Mouse (Mus musculus) lung, embryonic 14.5 days (tissue): Measurements from ENCODE around the gene Ppp1r13l. TPM values are rescaled to one million over a fixed set of nuclear protein-coding genes. Genes with fewer than 3 reads are reported as not detected.

Source experiments
- ATAC-seq: fragments of 200-750 bp; cut with Nextera tagmentation; 2 replicates; pipeline ENCODE4 v1.8.0; 2017; ENCODE audit warnings: mild to moderate bottlenecking, moderate TSS enrichment, moderate library complexity; ENCODE audit not compliant: insufficient read depth
- DNase-seq: peaks from one replicate; pipeline ENCODE4 v3.0.0-alpha.2; 2015
- H3K27ac ChIP-seq: fragments of 300-500 bp; sonication (generic); 2 replicates; pipeline ENCODE4 v1.5.1; 2014; ENCODE audit warnings: low read depth, mild to moderate bottlenecking, moderate library complexity
- H3K27me3 ChIP-seq: fragments of 300-500 bp; sonication (generic); 2 replicates; pipeline ENCODE4 v1.6.1; 2014; ENCODE audit warnings: low read length, control low read depth; ENCODE audit not compliant: insufficient read depth
- H3K36me3 ChIP-seq: fragments of 300-500 bp; sonication (generic); 2 replicates; pipeline ENCODE4 v1.6.1; 2014; ENCODE audit warnings: control low read depth; ENCODE audit not compliant: insufficient read depth
- H3K4me1 ChIP-seq: fragments of 300-500 bp; sonication (generic); 2 replicates; pipeline ENCODE4 v1.6.1; 2014; ENCODE audit warnings: antibody characterized with exemption, control low read depth; ENCODE audit not compliant: insufficient read depth
- H3K4me2 ChIP-seq: fragments of 300-500 bp; sonication (generic); 2 replicates; pipeline ENCODE4 v1.6.1; 2014; ENCODE audit warnings: mild to moderate bottlenecking
- H3K4me3 ChIP-seq: fragments of 300-500 bp; sonication (generic); 2 replicates; pipeline ENCODE4 v1.5.1; 2014; ENCODE audit warnings: low read depth, low read length
- H3K9ac ChIP-seq: fragments of 300-500 bp; sonication (generic); 2 replicates; pipeline ENCODE4 v1.6.1; 2014
- H3K9me3 ChIP-seq: fragments of 300-500 bp; sonication (generic); 2 replicates; pipeline ENCODE4 v1.6.1; 2016; ENCODE audit warnings: low read depth, low read length, control low read depth
- CTCF ChIP-seq: IDR thresholded peaks from 2 replicates; pipeline ENCODE4 v1.5.1; 2016; ENCODE audit warnings: antibody characterized with exemption, low read depth
- WGBS: fragments of 180-500 bp; shearing (Covaris S2); extraction: QIAGEN DNeasy Blood & Tissue Kit; methylation state at CpG from one replicate; pipeline ENCODE4 v1.1.7; 2014; 5-methylcytosine and 5-hydroxymethylcytosine counted together
- polyA plus RNA-seq: library from polyadenylated mRNA; unstranded; fragments of >200 nt; fragmentation: Nextera tagmentation; extraction: Ambion mirVana; gene quantifications from 2 replicates; pipeline ENCODE4 v1.2.1, GENCODE M21; 2014

Gene Ppp1r13l
- polyA plus RNA-seq, 1 experiment from 2014 or later: 5.4 TPM

- Histone ChIP-seq H3K27ac (no peak overlapping the region), H3K4me3 (no peak overlapping the region), H3K36me3 (no peaks in the 10 kb centered on the region), H3K9ac (no peak overlapping the region), H3K4me1 (no peaks in the 10 kb centered on the region; the same call in 1 of the 2 replicates), H3K27me3 (peaks cover 8% of the 10 kb centered on the region), H3K4me2 (no peak overlapping the region), H3K9me3 (no peaks in the 10 kb centered on the region)
- ATAC-seq: no peak
- no peak for TF ChIP-seq CTCF
- 51% methylated on average over 10 of the region's 10 CpGs for WGBS
- DNase-seq: no peak
Measured at GRCm38 (mm10) chr7:19337122-19337521, 22.4 kb upstream of the Ppp1r13l start.

- Histone ChIP-seq H3K9ac (no peak overlapping the region), H3K27ac (no peak overlapping the region), H3K4me1 (no peaks in the 10 kb centered on the region; the same call in 1 of the 2 replicates), H3K4me2 (no peak overlapping the region), H3K27me3 (peaks cover 12% of the 10 kb centered on the region), H3K4me3 (no peak overlapping the region), H3K9me3 (no peaks in the 10 kb centered on the region), H3K36me3 (no peaks in the 10 kb centered on the region)
- WGBS: 56% methylated on average over 2 of the region's 2 CpGs
- no peak for ATAC-seq
- no peak for TF ChIP-seq CTCF
- no peak for DNase-seq
Measured at GRCm38 (mm10) chr7:19338060-19338459, 21.5 kb upstream of the Ppp1r13l start.

GRCm38 (mm10) chr7:19338596-19338995 is 21.0 kb upstream of the Ppp1r13l start:
- Histone ChIP-seq H3K27ac (no peak overlapping the region), H3K27me3 (peaks cover 12% of the 10 kb centered on the region), H3K4me1 (no peaks in the 10 kb centered on the region; the same call in 1 of the 2 replicates), H3K9me3 (no peaks in the 10 kb centered on the region), H3K36me3 (no peaks in the 10 kb centered on the region), H3K4me2 (no peak overlapping the region), H3K4me3 (no peak overlapping the region), H3K9ac (no peak overlapping the region)
- ATAC-seq (no peak), DNase-seq (peak; percentile 30)
- 51% methylated on average over 7 of the region's 7 CpGs for WGBS
- no peak for TF ChIP-seq CTCF

- Histone ChIP-seq H3K36me3 (no peaks in the 10 kb centered on the region), H3K4me1 (no peaks in the 10 kb centered on the region; the same call in 1 of the 2 replicates), H3K4me3 (peak overlapping the region; percentile 47; the same call in 1 of the 2 replicates), H3K9me3 (no peaks in the 10 kb centered on the region), H3K27me3 (peaks cover 12% of the 10 kb centered on the region), H3K4me2 (peak overlapping the region; percentile 94), H3K9ac (no peak overlapping the region; the same call in 1 of the 2 replicates), H3K27ac (no peak overlapping the region)
- DNase-seq (no peak), ATAC-seq (no peak)
- WGBS: 21% methylated on average over 10 of the region's 10 CpGs
- no peak for TF ChIP-seq CTCF
Measured at GRCm38 (mm10) chr7:19341250-19341649, 18.3 kb upstream of the Ppp1r13l start.

GRCm38 (mm10) chr7:19341761-19342409 is 17.7 kb upstream of the Ppp1r13l start:
- ATAC-seq (peak; percentile 40), DNase-seq (peak; percentile 57)
- Histone ChIP-seq H3K9ac (peak overlapping the region; percentile 48), H3K4me3 (peak overlapping the region; percentile 47), H3K36me3 (no peaks in the 10 kb centered on the region), H3K9me3 (no peaks in the 10 kb centered on the region), H3K4me2 (peak overlapping the region; percentile 94), H3K4me1 (no peaks in the 10 kb centered on the region; the same call in 1 of the 2 replicates), H3K27ac (peak overlapping the region; percentile 60; the same call in 1 of the 2 replicates), H3K27me3 (peaks cover 12% of the 10 kb centered on the region)
- under 1% methylated on average over 41 of the region's 41 CpGs for WGBS
- no peak for TF ChIP-seq CTCF

- peak overlapping the region; percentile 60; the same call in 1 of the 2 replicates for H3K27ac ChIP-seq
- H3K36me3 ChIP-seq: no peaks in the 10 kb centered on the region
Measured at GRCm38 (mm10) chr7:19342481-19343027, 17.0 kb upstream of the Ppp1r13l start.

GRCm38 (mm10) chr7:19343210-19343808 is 16.2 kb upstream of the Ppp1r13l start:
- no peaks in the 10 kb centered on the region for H3K9me3 ChIP-seq
- DNase-seq: peak; percentile 93
- no peak overlapping the region for H3K4me3 ChIP-seq
- no peaks in the 10 kb centered on the region; the same call in 1 of the 2 replicates for H3K4me1 ChIP-seq
- peak; percentile 90 for TF ChIP-seq CTCF
- H3K4me2 ChIP-seq: peak overlapping the region; percentile 94
- no peak for ATAC-seq
- H3K27me3 ChIP-seq: peaks cover 12% of the 10 kb centered on the region
- H3K36me3 ChIP-seq: peaks cover 3% of the 10 kb centered on the region; the same call in 1 of the 2 replicates
- H3K27ac ChIP-seq: no peak overlapping the region
- WGBS: 1% methylated on average over 11 of the region's 11 CpGs
- no peak overlapping the region for H3K9ac ChIP-seq

More at GRCm38 (mm10) chr7:19342481-19343027, 17.0 kb upstream of the Ppp1r13l start:
- Histone ChIP-seq H3K4me3 (peak overlapping the region; percentile 47), H3K4me2 (peak overlapping the region; percentile 94), H3K9ac (peak overlapping the region; percentile 48), H3K4me1 (no peaks in the 10 kb centered on the region; the same call in 1 of the 2 replicates), H3K27me3 (peaks cover 12% of the 10 kb centered on the region), H3K9me3 (no peaks in the 10 kb centered on the region)
- DNase-seq (peak; percentile 94), ATAC-seq (no peak)
- peak; percentile 98 for TF ChIP-seq CTCF
- 1% methylated on average over 27 of the region's 27 CpGs for WGBS
